Mouse (Mus musculus) hindbrain, embryonic 16.5 days (tissue): Measurements from ENCODE around the gene Diras1. TPM values are rescaled to one million over a fixed set of nuclear protein-coding genes. Genes with fewer than 3 reads are reported as not detected.

Source experiments
- ATAC-seq: fragments of 200-750 bp; cut with Nextera tagmentation; 2 replicates; pipeline ENCODE4 v1.8.0; 2017; ENCODE audit warnings: moderate TSS enrichment, moderate library complexity
- H3K27ac ChIP-seq: fragments of 300-500 bp; sonication (generic); 2 replicates; pipeline ENCODE4 v1.5.1; 2014; ENCODE audit warnings: low read depth, mild to moderate bottlenecking, control low read depth, low read length, moderate library complexity
- H3K27me3 ChIP-seq: fragments of 300-500 bp; sonication (generic); replicated peaks from 2 replicates; pipeline ENCODE4 v1.6.1; 2014; ENCODE audit warnings: low read length; ENCODE audit not compliant: control insufficient read depth, insufficient read depth
- H3K36me3 ChIP-seq: fragments of 300-500 bp; sonication (generic); 2 replicates; pipeline ENCODE4 v1.6.1; 2014; ENCODE audit warnings: mild to moderate bottlenecking, low read length, moderate library complexity, mixed read lengths; ENCODE audit not compliant: control insufficient read depth, insufficient read depth
- H3K4me1 ChIP-seq: fragments of 300-500 bp; sonication (generic); 2 replicates; pipeline ENCODE4 v1.6.1; 2014; ENCODE audit warnings: low read depth, low read length; ENCODE audit not compliant: control insufficient read depth, insufficient read depth
- H3K4me2 ChIP-seq: fragments of 300-500 bp; sonication (generic); 2 replicates; pipeline ENCODE4 v1.6.1; 2014; ENCODE audit warnings: mild to moderate bottlenecking, low read length, control low read depth, moderate library complexity
- H3K4me3 ChIP-seq: fragments of 300-500 bp; sonication (generic); 2 replicates; pipeline ENCODE4 v1.5.1; 2014; ENCODE audit warnings: mild to moderate bottlenecking, low read length, control low read depth, moderate library complexity
- H3K9ac ChIP-seq: fragments of 300-500 bp; sonication (generic); 2 replicates; pipeline ENCODE4 v1.6.1; 2014; ENCODE audit warnings: low read depth, mild to moderate bottlenecking, control low read depth, low read length, moderate library complexity
- H3K9me3 ChIP-seq: fragments of 300-500 bp; sonication (generic); 2 replicates; pipeline ENCODE4 v1.6.1; 2014; ENCODE audit warnings: mild to moderate bottlenecking, low read length, moderate library complexity; ENCODE audit not compliant: control insufficient read depth
- WGBS: fragments of 180-500 bp; shearing (Covaris S2); extraction: QIAGEN DNeasy Blood & Tissue Kit; methylation state at CpG from one replicate; pipeline ENCODE4 v1.1.7; 2014; 5-methylcytosine and 5-hydroxymethylcytosine counted together
- polyA plus RNA-seq: library from polyadenylated mRNA; unstranded; fragments of >200 nt; fragmentation: Nextera tagmentation; extraction: Ambion mirVana; gene quantifications from 2 replicates; pipeline ENCODE4 v1.2.1, GENCODE M21; 2015

Gene Diras1
- polyA plus RNA-seq, 1 experiment from 2014 or later = 74.4 TPM

- ATAC-seq = no peak
- peak overlapping the region; percentile 25 for H3K9ac ChIP-seq
- WGBS = 20% methylated on average over 18 of the region's 26 CpGs
- H3K4me2 ChIP-seq = peak overlapping the region; percentile 34
- H3K9me3 ChIP-seq = no peaks in the 10 kb centered on the region
- H3K4me3 ChIP-seq = no peak overlapping the region
- H3K27me3 ChIP-seq = peaks cover 2% of the 10 kb centered on the region; the same call in 1 of the 2 replicates
- H3K4me1 ChIP-seq = peaks cover 13% of the 10 kb centered on the region
- H3K27ac ChIP-seq = no peak overlapping the region
- peaks cover 4% of the 10 kb centered on the region; the same call in 1 of the 2 replicates for H3K36me3 ChIP-seq
Measured at GRCm38 (mm10) chr10:81021547-81022110, 3.8 kb downstream of the Diras1 start.

GRCm38 (mm10) chr10:81020207-81020606, 5.3 kb downstream of the Diras1 start:
- Histone ChIP-seq H3K4me3 (no peak overlapping the region), H3K27me3 (peaks cover 2% of the 10 kb centered on the region; the same call in 1 of the 2 replicates), H3K36me3 (peaks cover 4% of the 10 kb centered on the region; the same call in 1 of the 2 replicates), H3K9me3 (no peaks in the 10 kb centered on the region), H3K27ac (no peak overlapping the region), H3K4me1 (peaks cover 14% of the 10 kb centered on the region), H3K9ac (no peak overlapping the region; the same call in 1 of the 2 replicates), H3K4me2 (no peak overlapping the region)
- ATAC-seq = no peak
- 51% methylated on average over 2 of the region's 2 CpGs for WGBS

GRCm38 (mm10) chr10:81019687-81020086, 5.8 kb downstream of the Diras1 start:
- WGBS = 77% methylated on average over 6 of the region's 6 CpGs
- Histone ChIP-seq H3K4me2 (no peak overlapping the region), H3K9ac (no peak overlapping the region; the same call in 1 of the 2 replicates), H3K4me1 (peaks cover 14% of the 10 kb centered on the region), H3K9me3 (no peaks in the 10 kb centered on the region), H3K4me3 (no peak overlapping the region), H3K27ac (no peak overlapping the region), H3K36me3 (peaks cover 4% of the 10 kb centered on the region; the same call in 1 of the 2 replicates), H3K27me3 (peaks cover 2% of the 10 kb centered on the region; the same call in 1 of the 2 replicates)
- no peak for ATAC-seq

GRCm38 (mm10) chr10:81018326-81018725, 7.1 kb downstream of the Diras1 start:
- H3K9ac ChIP-seq = no peak overlapping the region
- H3K27ac ChIP-seq = no peak overlapping the region
- H3K4me1 ChIP-seq = peaks cover 10% of the 10 kb centered on the region
- H3K4me3 ChIP-seq = no peak overlapping the region
- H3K27me3 ChIP-seq = no peaks in the 10 kb centered on the region
- H3K4me2 ChIP-seq = no peak overlapping the region
- no peak for ATAC-seq
- peaks cover 4% of the 10 kb centered on the region; the same call in 1 of the 2 replicates for H3K36me3 ChIP-seq
- WGBS = 34% methylated on average over 10 of the region's 10 CpGs
- no peaks in the 10 kb centered on the region for H3K9me3 ChIP-seq

GRCm38 (mm10) chr10:81016645-81017044, 8.8 kb downstream of the Diras1 start:
- Histone ChIP-seq H3K4me2 (no peak overlapping the region), H3K4me3 (no peak overlapping the region), H3K4me1 (peaks cover 7% of the 10 kb centered on the region; the same call in 1 of the 2 replicates), H3K36me3 (peaks cover 4% of the 10 kb centered on the region; the same call in 1 of the 2 replicates), H3K9me3 (no peaks in the 10 kb centered on the region), H3K9ac (no peak overlapping the region), H3K27me3 (no peaks in the 10 kb centered on the region), H3K27ac (no peak overlapping the region)
- WGBS = 8% methylated on average over 7 of the region's 7 CpGs
- ATAC-seq = no peak

- no peak for ATAC-seq
- no peak overlapping the region for H3K9ac ChIP-seq
- 91% methylated on average over 2 of the region's 2 CpGs for WGBS
- no peaks in the 10 kb centered on the region for H3K27me3 ChIP-seq
- H3K36me3 ChIP-seq = peaks cover 4% of the 10 kb centered on the region; the same call in 1 of the 2 replicates
- H3K9me3 ChIP-seq = no peaks in the 10 kb centered on the region
- H3K4me2 ChIP-seq = no peak overlapping the region; the same call in 1 of the 2 replicates
- peaks cover 6% of the 10 kb centered on the region; the same call in 1 of the 2 replicates for H3K4me1 ChIP-seq
- H3K4me3 ChIP-seq = no peak overlapping the region
- no peak overlapping the region for H3K27ac ChIP-seq
Measured at GRCm38 (mm10) chr10:81015666-81016065, 9.8 kb downstream of the Diras1 start.

GRCm38 (mm10) chr10:81014393-81015384, 10.8 kb downstream of the Diras1 start, which contains the start of gene Gng7:
Gene Gng7 (minus strand): TSS chr10:81014945.
- Histone ChIP-seq H3K27me3 (no peaks in the 10 kb centered on the region), H3K9ac (peak within 1 kb of the TSS; percentile 61), H3K4me1 (peaks cover 6% of the 10 kb centered on the region; the same call in 1 of the 2 replicates), H3K36me3 (0 out of 2 replicates have a peak, but pooled peaks cover 4% of the 10 kb centered on the region), H3K9me3 (no peaks in the 10 kb centered on the region), H3K4me2 (peak within 1 kb of the TSS; percentile 69), H3K4me3 (peak within 1 kb of the TSS; percentile 48), H3K27ac (no peak within 1 kb of the TSS)
- 8% methylated on average over 31 of the region's 31 CpGs for WGBS
- peak; percentile 98 for ATAC-seq

GRCm38 (mm10) chr10:81010851-81011250, 14.6 kb downstream of the Diras1 start:
- H3K4me3 ChIP-seq = no peak overlapping the region

GRCm38 (mm10) chr10:81007240-81007639, 18.2 kb downstream of the Diras1 start:
- Histone ChIP-seq H3K9ac (no peak overlapping the region), H3K36me3 (no peaks in the 10 kb centered on the region), H3K4me3 (no peak overlapping the region), H3K4me2 (no peak overlapping the region), H3K4me1 (no peaks in the 10 kb centered on the region), H3K27me3 (no peaks in the 10 kb centered on the region), H3K9me3 (no peaks in the 10 kb centered on the region), H3K27ac (no peak overlapping the region)
- 35% methylated on average over 7 of the region's 7 CpGs for WGBS
- no peak for ATAC-seq

More at GRCm38 (mm10) chr10:81010851-81011250, 14.6 kb downstream of the Diras1 start:
- H3K27me3 ChIP-seq = no peaks in the 10 kb centered on the region
- no peaks in the 10 kb centered on the region for H3K36me3 ChIP-seq
- no peak overlapping the region for H3K4me2 ChIP-seq
- no peak overlapping the region for H3K27ac ChIP-seq
- no peak for ATAC-seq
- H3K4me1 ChIP-seq = peaks cover 6% of the 10 kb centered on the region; the same call in 1 of the 2 replicates
- no peak overlapping the region for H3K9ac ChIP-seq
- no peaks in the 10 kb centered on the region for H3K9me3 ChIP-seq
- WGBS = 57% methylated on average over 6 of the region's 6 CpGs
